Mouse (Mus musculus) thymus, postnatal 25 days (tissue): ENCODE measurements around the gene Osr1.

Experiments used
- DNase-seq: peaks from one replicate; pipeline ENCODE4 v3.0.0; 2022

The Osr1 gene

DNA sequence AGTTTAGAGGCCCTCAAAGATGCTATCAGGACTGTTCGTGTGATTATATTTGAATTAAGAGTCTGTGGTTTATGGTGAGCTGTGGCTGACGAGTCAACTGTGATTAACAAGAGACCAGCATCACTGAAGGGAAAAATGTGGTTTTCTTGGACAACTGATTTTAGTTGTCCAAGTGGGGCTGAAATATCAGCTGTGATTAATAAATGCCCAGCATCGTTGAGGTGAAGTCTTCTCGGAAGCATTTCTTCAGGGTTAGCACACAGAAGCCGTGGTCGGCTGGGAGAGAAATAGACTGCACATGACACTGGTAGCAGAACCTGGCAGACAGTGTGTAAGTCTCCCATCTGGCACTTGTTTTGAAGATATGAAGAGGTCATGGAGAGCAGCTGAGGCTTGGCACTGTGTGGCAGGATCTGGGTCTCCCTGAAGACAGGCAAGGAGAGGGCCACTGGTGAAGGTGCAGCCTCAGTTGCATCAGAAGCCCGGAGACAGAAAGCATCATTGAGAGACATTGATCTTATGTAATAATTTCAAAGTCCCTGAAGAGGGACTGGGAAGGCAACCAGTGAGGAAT, 19.7 kb downstream of the Osr1 start:
- no peak for DNase-seq

DNA sequence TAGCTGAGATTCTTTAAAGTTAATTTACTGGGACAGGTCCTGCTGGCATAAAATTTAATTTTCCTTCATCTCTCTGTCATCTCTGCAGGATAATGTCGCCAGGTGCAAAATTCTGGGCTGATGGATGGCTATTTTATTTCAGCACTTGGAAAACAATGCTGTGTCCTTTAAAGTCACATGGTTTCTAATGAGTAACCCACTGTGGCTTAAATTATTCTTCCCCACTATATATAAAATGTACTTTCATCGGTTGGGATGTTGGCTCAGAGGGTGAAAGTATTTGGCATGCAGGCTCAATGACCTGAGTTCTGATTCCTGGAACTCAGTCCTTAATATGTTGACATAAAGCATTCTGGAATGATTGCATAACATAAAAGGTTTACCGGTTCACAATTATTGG, 21.2 kb downstream of the Osr1 start:
- no peak for DNase-seq

DNA sequence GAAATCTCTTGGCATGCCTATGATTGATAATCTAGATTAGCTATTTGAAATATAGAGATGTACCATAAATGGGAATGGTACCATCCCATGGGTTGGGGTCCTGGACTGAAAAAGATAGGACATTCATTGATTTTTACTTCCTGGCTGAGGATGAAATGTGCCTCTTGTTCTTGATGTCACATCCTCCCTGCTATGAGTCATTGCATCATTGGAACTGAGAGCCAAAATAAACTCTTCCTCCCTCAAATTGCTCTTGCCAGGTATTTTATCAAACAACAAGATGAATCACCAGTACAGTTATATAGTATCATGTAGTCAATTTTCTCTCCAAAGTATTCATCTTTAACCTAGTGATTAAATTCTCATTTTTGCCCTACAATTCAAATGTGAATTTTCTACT, 28.3 kb downstream of the Osr1 start:
- no peak for DNase-seq
